Mouse (Mus musculus) forebrain, embryonic 11.5 days (tissue): ENCODE measurements at regions not wholly inside any gene's neighbourhood (a gene's known extent, or its start where the extent isn't known, plus 50 kb on each side); places are given as distances from the start of the nearest gene placed in this dataset.

ENCODE experiments used
- ATAC-seq: fragments of 200-750 bp; cut with Nextera tagmentation; replicated peaks from 2 replicates; pipeline ENCODE4 v1.8.0; 2017; ENCODE audit warnings: moderate TSS enrichment; ENCODE audit not compliant: low FRiP score
- DNase-seq: peaks from one replicate; pipeline ENCODE4 v3.0.0-alpha.2; 2017; ENCODE audit warnings: low spot score
- H3K27ac ChIP-seq: fragments of 300-500 bp; sonication (generic); 2 replicates; pipeline ENCODE4 v1.5.1; 2014; ENCODE audit warnings: low read depth, low read length
- H3K27me3 ChIP-seq: fragments of 300-500 bp; sonication (generic); 2 replicates; pipeline ENCODE4 v1.6.1; 2014; ENCODE audit warnings: mild to moderate bottlenecking, low read length, mixed read lengths; ENCODE audit not compliant: control insufficient read depth, insufficient read depth
- H3K36me3 ChIP-seq: fragments of 300-500 bp; sonication (generic); 2 replicates; pipeline ENCODE4 v1.6.1; 2014; ENCODE audit warnings: mild to moderate bottlenecking, low read length, moderate library complexity, mixed read lengths; ENCODE audit not compliant: control insufficient read depth, insufficient read depth
- H3K4me1 ChIP-seq: fragments of 300-500 bp; sonication (generic); replicated peaks from 2 replicates; pipeline ENCODE4 v1.6.1; 2014; ENCODE audit warnings: low read length, mixed read lengths; ENCODE audit not compliant: control insufficient read depth, insufficient read depth
- H3K4me2 ChIP-seq: fragments of 300-500 bp; sonication (generic); 2 replicates; pipeline ENCODE4 v1.6.1; 2014; ENCODE audit warnings: low read depth, mild to moderate bottlenecking, low read length, moderate library complexity, mixed read lengths; ENCODE audit not compliant: severe bottlenecking
- H3K4me3 ChIP-seq: fragments of 300-500 bp; sonication (generic); 2 replicates; pipeline ENCODE4 v1.5.1; 2014; ENCODE audit warnings: low read depth, low read length
- H3K9ac ChIP-seq: fragments of 300-500 bp; sonication (generic); 2 replicates; pipeline ENCODE4 v1.6.1; 2014; ENCODE audit warnings: low read length
- H3K9me3 ChIP-seq: fragments of 300-500 bp; sonication (generic); 2 replicates; pipeline ENCODE4 v1.6.1; 2016; ENCODE audit warnings: low read length, mixed read lengths; ENCODE audit not compliant: control insufficient read depth
- WGBS: fragments of 180-500 bp; shearing (Covaris S2); extraction: QIAGEN DNeasy Blood & Tissue Kit; methylation state at CpG from one replicate; pipeline ENCODE4 v1.1.7; 2014; 5-methylcytosine and 5-hydroxymethylcytosine counted together

GRCm38 (mm10) chr6:66477575-66477974 is 57.6 kb upstream of the Mad2l1 start:
- Histone ChIP-seq H3K4me3 (no peak overlapping the region), H3K4me1 (no peaks in the 10 kb centered on the region), H3K9ac (no peak overlapping the region), H3K27ac (no peak overlapping the region), H3K36me3 (no peaks in the 10 kb centered on the region), H3K9me3 (no peaks in the 10 kb centered on the region), H3K4me2 (no peak overlapping the region), H3K27me3 (no peaks in the 10 kb centered on the region)
- 76% methylated on average over 5 of the region's 5 CpGs for WGBS
- DNase-seq: no peak
- no peak for ATAC-seq

GRCm38 (mm10) chr6:66478326-66478964 is 56.7 kb upstream of the Mad2l1 start:
- no peaks in the 10 kb centered on the region for H3K9me3 ChIP-seq
- no peaks in the 10 kb centered on the region for H3K36me3 ChIP-seq
- H3K4me3 ChIP-seq: no peak overlapping the region
- H3K27ac ChIP-seq: no peak overlapping the region
- 74% methylated on average over 4 of the region's 4 CpGs for WGBS
- ATAC-seq: no peak
- H3K4me1 ChIP-seq: no peaks in the 10 kb centered on the region
- H3K9ac ChIP-seq: no peak overlapping the region
- H3K4me2 ChIP-seq: no peak overlapping the region
- H3K27me3 ChIP-seq: no peaks in the 10 kb centered on the region
- DNase-seq: no peak

DNA sequence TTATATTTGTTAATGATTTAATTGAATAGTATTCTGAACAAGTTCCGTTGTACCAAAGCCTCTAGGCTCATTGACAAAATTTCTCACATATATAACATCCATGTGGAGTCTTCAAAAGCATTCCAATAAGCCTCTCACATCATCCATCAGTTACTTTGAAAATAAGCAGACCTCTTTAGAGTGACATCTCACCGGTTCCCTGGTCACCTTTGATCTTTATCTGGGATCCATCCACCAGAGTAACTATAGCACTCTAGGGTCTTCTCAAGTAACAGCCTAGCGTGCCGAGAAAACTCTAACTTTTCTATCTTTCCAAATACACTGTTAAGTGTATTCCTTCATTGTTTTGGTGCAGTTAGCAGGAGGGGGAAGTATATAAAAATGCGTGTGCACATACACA is 55.6 kb upstream of the Mad2l1 start:
- ATAC-seq: no peak
- no peak overlapping the region for H3K9ac ChIP-seq
- no peak overlapping the region for H3K27ac ChIP-seq
- H3K27me3 ChIP-seq: no peaks in the 10 kb centered on the region
- H3K9me3 ChIP-seq: no peaks in the 10 kb centered on the region
- no peak for DNase-seq
- no peaks in the 10 kb centered on the region for H3K36me3 ChIP-seq
- H3K4me1 ChIP-seq: no peaks in the 10 kb centered on the region
- WGBS: 83% methylated on average over 5 of the region's 5 CpGs
- no peak overlapping the region for H3K4me3 ChIP-seq
- H3K4me2 ChIP-seq: no peak overlapping the region

DNA sequence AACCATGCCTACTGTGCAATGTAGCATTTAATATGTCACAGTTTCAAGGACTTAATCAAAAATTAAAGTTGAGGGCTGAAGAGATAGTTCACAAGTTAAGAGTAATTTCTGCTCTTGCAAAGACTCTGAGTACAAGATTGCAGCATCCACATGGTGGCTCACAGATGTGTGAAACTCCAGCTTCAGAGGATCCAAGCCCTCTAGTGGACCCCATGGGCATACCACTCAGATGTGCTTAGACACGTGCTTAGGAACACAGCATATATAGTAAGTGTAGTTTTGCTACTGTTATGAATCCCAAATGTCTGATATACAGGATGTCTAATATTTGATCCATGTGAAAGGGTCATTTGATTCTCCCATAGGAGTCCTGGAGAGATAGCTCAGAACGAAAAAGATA is 55.0 kb upstream of the Mad2l1 start:
- no peak overlapping the region for H3K27ac ChIP-seq
- DNase-seq: no peak

DNA sequence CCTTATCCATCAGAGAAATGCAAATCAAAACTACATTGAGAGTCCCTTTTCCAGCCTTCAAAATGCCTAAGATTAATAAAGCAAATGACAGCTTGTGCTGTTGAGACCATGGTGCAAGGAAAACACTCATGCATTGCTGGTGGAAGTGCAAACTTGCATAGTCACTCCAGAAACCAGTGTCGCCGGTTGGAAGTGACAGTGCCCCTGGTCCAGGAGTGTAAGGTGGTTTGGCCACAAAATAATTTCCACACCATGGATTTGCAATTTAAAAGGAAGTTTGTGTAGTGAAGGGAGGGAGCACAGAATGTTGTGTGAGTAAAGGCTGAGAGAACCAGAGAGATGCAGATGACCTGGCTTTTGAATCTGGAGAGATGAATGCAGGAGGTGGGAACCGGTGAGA is 52.4 kb upstream of the Mad2l1 start:
- WGBS: 91% methylated on average over 3 of the region's 3 CpGs
- no peak overlapping the region for H3K4me2 ChIP-seq
- H3K36me3 ChIP-seq: no peaks in the 10 kb centered on the region
- H3K4me1 ChIP-seq: no peaks in the 10 kb centered on the region
- DNase-seq (no peak), ATAC-seq (no peak)
- H3K9ac ChIP-seq: no peak overlapping the region
- H3K27ac ChIP-seq: no peak overlapping the region
- no peaks in the 10 kb centered on the region for H3K27me3 ChIP-seq
- no peaks in the 10 kb centered on the region for H3K9me3 ChIP-seq
- no peak overlapping the region for H3K4me3 ChIP-seq

More for the DNA sequence above, 55.0 kb upstream of the Mad2l1 start:
- H3K4me3 ChIP-seq: no peak overlapping the region
- H3K36me3 ChIP-seq: no peaks in the 10 kb centered on the region
- H3K9me3 ChIP-seq: no peaks in the 10 kb centered on the region
- no peaks in the 10 kb centered on the region for H3K27me3 ChIP-seq
- no peak for ATAC-seq
- H3K4me2 ChIP-seq: no peak overlapping the region
- no peaks in the 10 kb centered on the region for H3K4me1 ChIP-seq
- H3K9ac ChIP-seq: no peak overlapping the region
- WGBS: 56% methylated on average over 2 of the region's 2 CpGs
